Mouse (Mus musculus) ES-E14 (cell line): ENCODE results near the gene Taar7e.

Experiments
- CHD2 ChIP-seq: IDR thresholded peaks from 2 replicates; pipeline ENCODE4 v1.6.1; 2014; ENCODE audit warnings: mild to moderate bottlenecking, low read depth, low read length, inconsistent platforms
- HCFC1 ChIP-seq: IDR thresholded peaks from 2 replicates; pipeline ENCODE4 v1.6.1; 2012; ENCODE audit warnings: low read length, inconsistent platforms, borderline replicate concordance; ENCODE audit not compliant: insufficient read depth
- MAFK ChIP-seq: IDR thresholded peaks from 2 replicates; pipeline ENCODE4 v1.6.1; 2014; ENCODE audit warnings: mild to moderate bottlenecking, low read depth, low read length, inconsistent platforms; ENCODE audit not compliant: insufficient read depth
- ZC3H11A ChIP-seq: IDR thresholded peaks from 2 replicates; pipeline ENCODE4 v1.6.1; 2012; ENCODE audit warnings: low read depth, mild to moderate bottlenecking, inconsistent platforms, low read length, borderline replicate concordance
- ZNF384 ChIP-seq: IDR thresholded peaks from 2 replicates; pipeline ENCODE4 v1.6.1; 2012; ENCODE audit warnings: low read depth, low read length, inconsistent platforms

DNA sequence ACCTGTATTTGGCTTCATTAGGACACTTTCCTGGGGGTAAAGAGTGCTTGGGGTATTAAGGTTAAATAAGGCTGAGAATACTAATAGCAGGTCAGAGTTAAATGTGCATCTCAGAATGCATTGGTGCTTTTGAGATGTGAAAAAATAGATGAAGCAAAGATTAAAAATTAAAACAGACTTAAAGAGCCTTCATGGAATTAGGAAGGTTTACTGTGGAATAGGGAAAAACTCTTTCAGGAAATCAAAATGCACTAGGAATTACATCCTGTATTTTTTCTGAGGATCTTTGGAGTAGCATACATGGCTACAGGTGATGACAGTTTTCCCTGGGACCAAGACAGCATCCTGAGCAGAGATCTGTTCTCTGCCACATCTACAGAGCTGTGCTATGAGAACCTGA, 10.5 kb upstream of the Taar7e start, which contains the start of gene Taar7d:
- TF ChIP-seq HCFC1 = no peak
- no peak for TF ChIP-seq ZC3H11A
- TF ChIP-seq CHD2 = no peak
- TF ChIP-seq ZNF384 = no peak
- TF ChIP-seq MAFK = no peak
